Mouse (Mus musculus): Measurements from ENCODE around the gene Rhot2. TPM values are rescaled to one million over a fixed set of nuclear protein-coding genes. Genes with fewer than 3 reads are reported as not detected.
"Not testable (repeated sequence)": the region's sequence is repeated elsewhere in the genome, so short reads cannot be mapped to it uniquely, and the experiment has no call there.

The Rhot2 gene
- polyA plus RNA-seq, 1 experiment = 87.5 TPM

DNA sequence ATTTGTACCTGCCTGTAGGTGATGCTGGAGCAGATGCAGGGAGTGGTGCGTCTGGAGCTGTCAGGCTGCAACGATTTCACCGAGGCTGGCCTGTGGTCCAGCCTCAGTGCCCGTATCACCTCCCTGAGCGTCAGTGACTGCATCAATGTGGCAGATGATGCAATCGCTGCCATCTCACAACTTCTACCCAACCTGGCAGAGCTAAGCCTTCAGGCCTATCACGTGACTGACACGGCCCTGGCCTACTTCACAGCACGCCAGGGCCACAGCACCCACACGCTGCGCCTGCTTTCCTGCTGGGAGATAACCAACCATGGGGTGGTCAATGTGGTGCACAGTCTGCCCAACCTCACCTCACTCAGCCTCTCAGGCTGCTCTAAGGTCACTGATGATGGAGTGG lies 27.0 kb downstream of the Rhot2 start:
- 81% methylated on average over 11 of the region's 11 CpGs for WGBS
- peaks cover 7% of the 10 kb centered on the region for H3K4me1 ChIP-seq (ENCODE audit: control insufficient read depth, insufficient read depth, insufficient read length, low read length)
- no peak overlapping the region for H3K4me3 ChIP-seq (ENCODE audit: low read depth, low read length)
- H3K27ac ChIP-seq (ENCODE audit: insufficient read depth, low read depth, low read length) = no peak overlapping the region
- H3K36me3 ChIP-seq (ENCODE audit: control insufficient read depth, insufficient read depth, low read length) = no peaks in the 10 kb centered on the region
- H3K27me3 ChIP-seq (ENCODE audit: control insufficient read depth, insufficient read depth, low read length) = peaks cover 14% of the 10 kb centered on the region; the same call in 1 of the 2 replicates
- TF ChIP-seq POLR2A (IDR thresholded peaks at IDR 0.05; ENCODE audit: low read depth, low read length) = no peak
- TF ChIP-seq CTCF (IDR thresholded peaks at IDR 0.05; ENCODE audit: extremely low read depth, insufficient read length, insufficient replicate concordance, low read depth, low read length) = no peak

DNA sequence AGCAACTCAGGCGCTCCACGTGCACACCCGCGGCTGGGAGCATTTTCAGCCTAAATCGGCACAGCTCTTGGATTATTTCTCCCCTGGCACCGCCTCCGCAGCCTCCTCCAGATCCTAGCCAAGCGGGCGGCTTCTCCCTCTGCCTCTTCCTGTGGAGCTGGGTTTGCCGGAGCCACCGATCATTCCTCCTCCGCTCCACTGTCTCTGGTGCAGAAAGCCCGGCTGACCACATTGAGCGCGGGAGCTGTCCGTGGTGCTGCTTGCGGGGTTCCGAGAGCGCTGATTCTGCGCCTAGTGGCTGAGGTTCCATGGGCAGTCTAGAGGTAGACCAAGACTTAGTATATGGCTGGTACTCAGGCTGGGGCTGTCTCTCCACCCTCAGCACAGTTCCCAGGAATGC lies 31.2 kb downstream of the Rhot2 start:
- no peak for TF ChIP-seq POLR2A (IDR thresholded peaks at IDR 0.05; ENCODE audit: low read depth, low read length)
- peak; percentile 45; the same call in 1 of the 2 replicates for TF ChIP-seq CTCF (IDR thresholded peaks at IDR 0.05; ENCODE audit: extremely low read depth, insufficient read length, insufficient replicate concordance, low read depth, low read length)
- Histone ChIP-seq H3K4me1 (ENCODE audit: control insufficient read depth, insufficient read depth, insufficient read length, low read length) (peaks cover 3% of the 10 kb centered on the region), H3K27ac (ENCODE audit: insufficient read depth, low read depth, low read length) (no peak overlapping the region), H3K27me3 (ENCODE audit: control insufficient read depth, insufficient read depth, low read length) (peaks cover 15% of the 10 kb centered on the region), H3K36me3 (ENCODE audit: control insufficient read depth, insufficient read depth, low read length) (no peaks in the 10 kb centered on the region), H3K4me3 (ENCODE audit: low read depth, low read length) (no peak overlapping the region)
- 2% methylated on average over 20 of the region's 20 CpGs for WGBS

DNA sequence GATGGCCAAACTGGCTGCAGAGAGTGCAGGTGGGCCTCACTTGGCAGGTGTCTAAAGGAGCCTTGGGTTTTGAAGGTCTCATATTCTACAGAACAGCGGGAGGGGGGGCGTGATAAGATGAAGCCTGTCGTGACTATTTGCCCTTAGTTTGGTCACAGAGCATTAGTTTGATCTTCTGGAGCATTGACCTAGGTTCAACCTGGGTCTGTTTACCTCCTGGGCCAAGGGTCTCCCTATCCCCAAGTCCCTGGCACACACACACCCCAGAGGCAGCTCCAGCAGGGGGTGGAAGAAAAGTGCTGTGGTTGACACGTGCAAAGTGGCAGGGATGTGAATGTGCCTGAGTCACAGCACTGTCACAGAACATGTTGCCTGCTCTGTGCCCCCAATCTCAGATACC lies 33.8 kb downstream of the Rhot2 start:
- peaks cover 3% of the 10 kb centered on the region for H3K4me1 ChIP-seq (ENCODE audit: control insufficient read depth, insufficient read depth, insufficient read length, low read length)
- no peak for TF ChIP-seq CTCF (IDR thresholded peaks at IDR 0.05; ENCODE audit: extremely low read depth, insufficient read length, insufficient replicate concordance, low read depth, low read length)
- TF ChIP-seq POLR2A (IDR thresholded peaks at IDR 0.05; ENCODE audit: low read depth, low read length) = no peak
- no peaks in the 10 kb centered on the region for H3K36me3 ChIP-seq (ENCODE audit: control insufficient read depth, insufficient read depth, low read length)

DNA sequence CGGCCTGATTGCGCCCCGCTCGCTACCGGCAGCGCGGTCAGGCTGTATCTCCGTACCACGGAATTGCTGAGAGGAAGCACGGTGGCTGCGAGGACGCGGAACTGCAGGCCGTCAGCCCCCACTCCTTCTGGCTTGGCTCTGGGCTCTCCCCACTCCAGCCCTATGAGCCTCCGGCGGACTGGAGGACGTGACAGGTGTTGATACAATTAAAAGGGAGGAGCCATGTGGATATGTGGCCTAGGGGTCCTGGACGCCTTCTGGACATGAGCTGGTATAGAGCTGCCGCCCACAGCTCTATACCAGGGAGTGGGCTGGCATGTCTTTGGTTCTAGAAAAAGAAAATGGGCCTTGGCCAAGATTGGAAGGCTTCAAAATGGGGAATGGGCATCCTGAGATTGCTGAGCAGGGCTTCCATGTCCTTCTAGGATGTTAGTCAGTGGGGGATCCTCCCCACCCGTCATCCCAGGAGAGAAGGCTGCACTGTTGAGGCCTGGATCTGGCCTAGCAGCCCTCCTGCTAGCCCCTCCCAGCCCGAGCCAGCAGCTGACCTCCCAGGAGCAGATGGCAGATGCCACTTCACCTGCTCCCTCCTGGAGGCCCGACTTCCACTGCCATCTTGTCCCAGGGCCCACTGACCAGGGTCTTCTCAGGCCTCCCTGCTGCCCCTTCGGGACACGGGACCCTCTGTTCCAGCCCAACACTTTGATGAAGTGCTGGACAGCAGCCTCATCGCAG lies 34.9 kb downstream of the Rhot2 start:
- H3K27me3 ChIP-seq (ENCODE audit: control insufficient read depth, insufficient read depth, low read length) = peaks cover 16% of the 10 kb centered on the region
- H3K36me3 ChIP-seq (ENCODE audit: control insufficient read depth, insufficient read depth, low read length) = no peaks in the 10 kb centered on the region
- peaks cover 3% of the 10 kb centered on the region for H3K4me1 ChIP-seq (ENCODE audit: control insufficient read depth, insufficient read depth, insufficient read length, low read length)
- 11% methylated on average over 25 of the region's 25 CpGs for WGBS
- no peak for TF ChIP-seq POLR2A (IDR thresholded peaks at IDR 0.05; ENCODE audit: low read depth, low read length)
- TF ChIP-seq CTCF (IDR thresholded peaks at IDR 0.05; ENCODE audit: extremely low read depth, insufficient read length, insufficient replicate concordance, low read depth, low read length) = no peak
- peak overlapping the region; percentile 59 for H3K4me3 ChIP-seq (ENCODE audit: low read depth, low read length)
- H3K27ac ChIP-seq (ENCODE audit: insufficient read depth, low read depth, low read length) = no peak overlapping the region

More for the DNA sequence above, 33.8 kb downstream of the Rhot2 start:
- no peak overlapping the region for H3K4me3 ChIP-seq (ENCODE audit: low read depth, low read length)
- H3K27me3 ChIP-seq (ENCODE audit: control insufficient read depth, insufficient read depth, low read length) = peaks cover 16% of the 10 kb centered on the region
- 64% methylated on average over 4 of the region's 4 CpGs for WGBS
- no peak overlapping the region for H3K27ac ChIP-seq (ENCODE audit: insufficient read depth, low read depth, low read length)

DNA sequence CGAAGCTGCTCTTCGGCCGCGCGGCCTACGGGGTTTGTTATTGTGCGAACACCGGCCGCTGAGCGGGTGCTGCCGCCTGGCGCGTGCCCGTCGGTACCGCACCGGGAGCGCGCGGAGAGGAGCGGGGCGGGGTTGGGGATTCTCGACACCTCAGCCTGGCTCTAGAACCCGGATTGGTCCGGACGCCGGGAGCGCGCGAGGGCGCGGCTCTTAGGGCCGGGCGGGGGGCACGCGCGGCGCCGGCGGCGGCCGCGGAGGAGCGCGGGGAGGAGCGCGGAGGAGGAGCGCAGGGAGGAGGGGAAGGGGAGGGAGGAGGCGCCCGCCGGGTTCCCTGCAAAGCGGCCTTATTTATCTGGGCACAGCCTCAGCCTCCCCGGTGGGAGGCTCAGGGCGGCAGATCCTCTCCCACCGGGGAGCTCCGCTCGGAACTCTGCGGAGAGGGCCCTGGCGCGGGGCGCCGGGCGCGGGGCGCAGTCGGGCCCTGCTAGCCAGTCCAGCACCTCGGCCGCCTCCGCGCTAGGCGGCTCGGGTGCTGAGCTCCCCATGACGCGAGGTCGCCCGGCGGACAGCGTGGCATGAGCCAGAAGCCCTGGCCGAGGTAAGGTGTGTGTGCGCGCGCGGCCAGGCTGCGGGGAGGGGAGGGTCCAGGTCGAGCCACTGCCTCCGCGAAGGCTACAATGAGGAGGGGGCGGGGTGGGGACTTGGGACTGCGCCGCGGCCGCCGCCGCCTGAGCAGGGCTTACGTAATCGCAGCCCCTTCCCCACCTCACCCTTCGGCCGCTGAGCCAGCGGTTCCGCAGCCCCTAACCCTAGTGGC lies 35.7 kb downstream of the Rhot2 start, which contains the start of gene Fbxl16:
Fbxl16 (plus strand) TSS at position 297 of the 817 bp plus-strand sequence.
- H3K4me1 ChIP-seq (ENCODE audit: control insufficient read depth, insufficient read depth, insufficient read length, low read length) = peaks cover 3% of the 10 kb centered on the region
- H3K4me3 ChIP-seq (ENCODE audit: low read depth, low read length) = peak within 1 kb of the TSS; percentile 59
- peaks cover 18% of the 10 kb centered on the region for H3K27me3 ChIP-seq (ENCODE audit: control insufficient read depth, insufficient read depth, low read length)
- no peak for TF ChIP-seq POLR2A (IDR thresholded peaks at IDR 0.05; ENCODE audit: low read depth, low read length)
- TF ChIP-seq CTCF (IDR thresholded peaks at IDR 0.05; ENCODE audit: extremely low read depth, insufficient read length, insufficient replicate concordance, low read depth, low read length) = no peak
- no peak within 1 kb of the TSS for H3K27ac ChIP-seq (ENCODE audit: insufficient read depth, low read depth, low read length)
- no peaks in the 10 kb centered on the region for H3K36me3 ChIP-seq (ENCODE audit: control insufficient read depth, insufficient read depth, low read length)
- under 1% methylated on average over 94 of the region's 100 CpGs for WGBS

DNA sequence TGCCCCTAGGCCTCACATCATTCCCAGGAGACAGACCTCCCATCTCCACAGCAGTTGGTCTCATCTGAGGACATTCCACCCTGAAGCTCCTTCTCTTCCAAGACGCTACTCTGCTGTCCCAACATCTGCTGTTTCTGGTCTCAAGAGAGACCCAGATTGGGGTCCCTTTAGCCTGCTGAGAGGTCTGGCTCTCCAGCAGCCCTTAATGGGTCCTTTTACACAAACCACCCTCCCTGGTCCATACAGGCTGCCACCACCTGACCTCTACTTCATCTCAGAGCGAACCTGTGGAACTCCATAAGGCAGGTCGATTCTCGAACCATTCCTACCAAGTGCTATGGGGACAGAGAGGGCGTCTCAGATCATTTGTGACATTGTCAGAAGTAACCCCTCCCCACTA lies 36.6 kb downstream of the Rhot2 start:
- Histone ChIP-seq H3K4me3 (ENCODE audit: low read depth, low read length) (no peak overlapping the region), H3K4me1 (ENCODE audit: control insufficient read depth, insufficient read depth, insufficient read length, low read length) (peaks cover 3% of the 10 kb centered on the region), H3K36me3 (ENCODE audit: control insufficient read depth, insufficient read depth, low read length) (no peaks in the 10 kb centered on the region), H3K27me3 (ENCODE audit: control insufficient read depth, insufficient read depth, low read length) (peaks cover 19% of the 10 kb centered on the region), H3K27ac (ENCODE audit: insufficient read depth, low read depth, low read length) (no peak overlapping the region)
- TF ChIP-seq CTCF (IDR thresholded peaks at IDR 0.05; ENCODE audit: extremely low read depth, insufficient read length, insufficient replicate concordance, low read depth, low read length) = no peak
- TF ChIP-seq POLR2A (IDR thresholded peaks at IDR 0.05; ENCODE audit: low read depth, low read length) = no peak
- WGBS = 44% methylated on average over 5 of the region's 5 CpGs

DNA sequence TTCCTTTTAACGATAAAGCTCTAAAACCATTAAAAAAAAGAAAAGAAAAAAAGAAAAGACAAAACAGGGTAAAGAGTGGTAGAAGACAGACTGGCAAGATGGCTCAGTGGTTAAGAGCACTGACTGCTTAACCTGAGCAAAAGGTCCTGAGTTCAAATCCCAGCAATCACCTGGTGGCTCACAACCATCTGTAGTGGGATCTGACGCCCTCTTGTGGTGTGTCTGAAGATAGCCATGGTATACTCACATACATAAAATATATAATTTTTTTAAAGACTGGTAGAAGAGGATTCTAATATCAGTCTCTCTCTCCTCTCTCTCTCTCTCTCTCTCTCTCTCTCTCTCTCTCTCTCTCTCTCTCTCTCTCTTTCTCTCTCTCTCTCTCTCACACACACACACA lies 37.2 kb downstream of the Rhot2 start:
- not testable (repeated sequence) for H3K36me3 ChIP-seq (ENCODE audit: control insufficient read depth, insufficient read depth, low read length); H3K27ac ChIP-seq (ENCODE audit: insufficient read depth, low read depth, low read length); H3K4me1 ChIP-seq (ENCODE audit: control insufficient read depth, insufficient read depth, insufficient read length, low read length); H3K4me3 ChIP-seq (ENCODE audit: low read depth, low read length)
- peaks cover 24% of the 10 kb centered on the region for H3K27me3 ChIP-seq (ENCODE audit: control insufficient read depth, insufficient read depth, low read length)
- WGBS = 36% methylated on average over 2 of the region's 2 CpGs

Measured in small intestine, adult 2 months (tissue).